Mouse (Mus musculus): Measurements from ENCODE around the gene N4bp2l2.
"Not testable (repeated sequence)": the region's sequence is repeated elsewhere in the genome, so short reads cannot be mapped to it uniquely, and the experiment has no call there.

N4bp2l2 gene

DNA sequence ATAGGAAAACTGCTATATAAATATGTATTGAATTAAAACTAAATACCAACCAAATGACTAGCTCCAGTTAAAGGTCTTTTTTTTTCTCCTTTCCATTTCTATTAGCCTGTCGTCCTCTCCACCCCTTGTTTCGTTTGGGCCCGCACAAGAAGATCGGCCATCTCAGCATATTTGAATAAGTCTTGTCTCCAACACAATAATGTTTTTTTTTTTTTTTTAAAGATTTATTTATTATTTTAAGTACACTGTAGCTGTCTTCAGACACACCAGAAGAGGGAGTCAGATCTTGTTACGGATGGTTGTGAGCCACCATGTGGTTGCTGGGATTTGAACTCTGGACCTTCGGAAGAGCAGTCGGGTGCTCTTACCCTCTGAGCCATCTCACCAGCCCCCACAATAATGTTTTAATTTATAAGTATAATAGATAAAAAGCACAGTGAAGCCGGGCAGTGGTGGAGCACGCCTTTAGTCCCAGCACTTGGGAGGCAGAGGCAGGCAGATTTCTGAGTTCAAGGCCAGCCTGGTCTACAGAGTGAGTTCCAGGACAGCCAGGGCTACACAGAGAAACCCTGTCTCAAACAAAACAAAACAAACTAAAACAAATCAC, at the start of gene N4bp2l2:
Gene N4bp2l2 (minus strand): TSS at position 51 of the 607 bp plus-strand sequence.
- not testable (repeated sequence) for DNase-seq

DNA sequence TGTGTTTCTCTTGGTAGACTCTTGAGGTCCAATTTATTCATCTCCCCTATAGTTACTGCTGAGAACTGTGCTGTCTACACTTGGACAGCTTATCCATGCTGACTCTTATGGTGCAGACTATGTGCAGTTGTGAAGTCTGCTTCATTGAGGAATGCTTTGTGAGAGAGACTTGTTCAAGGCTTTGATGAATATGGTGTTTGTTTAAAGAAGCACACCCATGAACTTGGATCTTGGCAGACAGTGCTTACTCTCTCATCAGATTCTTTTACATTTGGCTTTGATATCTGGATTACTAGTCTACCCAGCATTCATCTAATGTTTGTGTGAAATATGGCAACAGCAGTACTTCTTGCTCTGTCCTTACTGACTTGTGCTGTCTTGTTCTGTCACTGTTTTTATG, 47.4 kb upstream of the N4bp2l2 start:
- no peak for DNase-seq

- DNase-seq, result no peak
Observed at GRCm38 (mm10) chr5:150711503-150711902, 45.5 kb upstream of the N4bp2l2 start.

- DNase-seq, result not testable (repeated sequence)
Observed at GRCm38 (mm10) chr5:150707181-150707580, 41.2 kb upstream of the N4bp2l2 start.

DNA sequence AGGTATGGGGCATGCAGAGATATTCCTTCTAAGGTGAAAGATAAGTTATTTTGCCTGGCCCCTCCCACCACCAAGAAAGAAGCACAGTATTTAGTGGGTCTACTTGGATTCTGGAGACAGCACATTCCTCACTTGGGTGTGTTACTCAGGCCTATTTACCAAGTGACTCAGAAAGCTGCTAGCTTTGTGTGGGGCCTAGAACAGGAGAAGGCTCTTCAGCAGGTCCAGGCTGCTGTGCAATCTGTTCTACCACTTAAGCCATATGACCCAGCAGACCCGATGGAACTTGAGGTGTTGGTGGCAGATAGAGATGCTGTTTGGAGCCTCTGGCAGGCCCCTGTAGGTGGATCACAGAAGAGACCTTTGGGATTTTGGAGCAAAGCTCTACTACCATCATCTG, 40.7 kb upstream of the N4bp2l2 start:
- not testable (repeated sequence) for DNase-seq

DNA sequence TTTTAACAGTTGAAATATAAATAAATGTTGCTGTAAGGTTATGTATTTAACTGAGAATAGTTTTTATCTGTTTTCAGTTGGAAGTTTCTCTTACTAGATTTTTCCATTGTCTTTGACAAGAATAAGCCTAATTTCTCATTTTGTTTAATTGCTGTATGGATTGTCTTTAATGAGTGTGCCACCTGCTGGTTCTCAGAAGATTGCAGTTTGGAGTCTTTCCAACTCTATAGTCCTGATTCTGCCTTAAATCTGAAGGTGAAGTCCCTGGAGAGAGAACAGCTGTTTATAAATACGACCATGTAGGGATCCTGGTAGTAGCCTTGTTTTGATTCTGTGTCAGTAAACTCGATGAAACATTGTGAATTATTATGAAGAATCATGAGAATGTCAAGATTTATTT, 36.7 kb upstream of the N4bp2l2 start:
- DNase-seq, result peak; percentile 43

- no peak for DNase-seq
Observed at GRCm38 (mm10) chr5:150693277-150693676, 27.3 kb upstream of the N4bp2l2 start.

DNA sequence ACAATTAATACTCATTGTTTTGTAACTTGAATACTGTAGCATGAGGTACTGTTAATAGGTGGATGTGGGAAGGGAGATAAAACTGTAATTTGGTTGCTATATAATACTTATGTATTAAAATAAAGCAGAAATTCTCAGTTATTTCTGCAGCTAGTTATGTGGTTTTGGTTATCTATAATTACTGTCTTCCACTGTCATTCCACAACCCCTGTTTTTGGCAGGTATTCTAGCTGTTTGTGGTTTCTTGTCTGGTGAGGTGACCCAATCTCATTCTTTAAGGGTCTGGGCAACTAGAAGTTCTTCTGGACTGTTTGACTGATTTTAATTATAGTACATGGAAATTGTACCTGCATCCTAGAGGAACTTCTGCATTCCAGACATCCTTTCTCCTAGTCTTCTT, 24.7 kb upstream of the N4bp2l2 start:
- DNase-seq, result no peak

- not testable (repeated sequence) for DNase-seq
Observed at GRCm38 (mm10) chr5:150682862-150683261, 16.9 kb upstream of the N4bp2l2 start.

DNA sequence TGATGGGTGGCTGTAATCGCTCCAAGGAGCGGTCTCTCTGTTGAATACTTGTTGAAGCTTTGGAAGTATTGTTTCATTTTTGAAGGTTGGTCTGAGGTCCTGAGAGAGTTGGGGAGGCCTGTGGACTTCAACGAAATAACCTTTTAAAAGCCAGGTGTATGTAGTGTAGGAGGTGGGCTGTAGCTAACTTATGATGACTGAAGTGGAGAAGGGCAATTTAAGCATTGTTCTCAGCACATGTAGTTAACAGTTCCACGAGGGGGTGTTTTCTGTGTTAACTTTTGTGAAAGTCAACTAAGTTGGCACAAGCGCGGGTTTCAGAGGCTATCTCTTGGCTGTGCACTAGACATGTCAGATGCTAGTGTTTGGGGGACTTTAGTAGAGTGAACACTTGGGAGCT, 8.9 kb upstream of the N4bp2l2 start:
- no peak for DNase-seq

- no peak for DNase-seq
Observed at GRCm38 (mm10) chr5:150673880-150674621, 8.1 kb upstream of the N4bp2l2 start.

DNA sequence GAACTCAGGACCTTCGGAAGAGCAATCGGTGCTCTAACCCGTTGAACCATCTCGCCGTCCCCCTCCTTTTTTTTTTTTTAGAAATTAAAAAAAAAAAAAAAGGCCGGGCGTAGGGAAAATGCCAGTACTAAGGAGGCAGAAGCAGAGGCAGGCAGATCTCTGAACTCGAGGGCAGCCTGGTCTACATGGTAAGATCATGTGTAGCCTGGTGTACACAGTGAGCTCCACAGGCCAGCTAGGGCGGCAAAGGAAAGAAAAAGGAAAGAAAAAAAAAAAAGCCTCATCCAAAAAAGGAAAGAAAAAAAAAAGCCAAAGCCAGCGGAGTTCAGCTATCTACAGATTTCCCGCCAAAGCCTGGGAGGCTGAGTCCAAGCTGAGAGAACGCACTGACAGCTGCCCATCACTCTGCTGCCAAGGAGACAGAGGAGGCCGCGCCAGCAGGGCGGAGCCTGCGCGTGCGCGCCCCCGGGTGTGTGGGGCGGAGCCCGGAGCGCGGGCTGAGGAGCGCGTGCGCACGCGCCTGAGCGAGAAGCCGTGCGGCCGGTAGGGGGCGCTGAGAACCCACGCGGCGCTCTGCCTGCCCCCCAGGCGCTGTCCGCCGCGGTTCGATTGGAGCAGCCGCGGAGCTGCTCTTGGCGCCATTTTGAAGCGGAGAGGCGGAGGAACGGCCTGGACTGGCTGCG, 7.3 kb upstream of the N4bp2l2 start, which contains the start of gene Pds5b:
Gene Pds5b (plus strand): TSS at position 587 of the 683 bp plus-strand sequence.
- DNase-seq, result peak; percentile 95

GRCm38 (mm10) chr5:150672343-150672742, 6.4 kb upstream of the N4bp2l2 start:
- DNase-seq, result no peak

GRCm38 (mm10) chr5:150668731-150669130, 2.7 kb upstream of the N4bp2l2 start:
- no peak for DNase-seq

DNA sequence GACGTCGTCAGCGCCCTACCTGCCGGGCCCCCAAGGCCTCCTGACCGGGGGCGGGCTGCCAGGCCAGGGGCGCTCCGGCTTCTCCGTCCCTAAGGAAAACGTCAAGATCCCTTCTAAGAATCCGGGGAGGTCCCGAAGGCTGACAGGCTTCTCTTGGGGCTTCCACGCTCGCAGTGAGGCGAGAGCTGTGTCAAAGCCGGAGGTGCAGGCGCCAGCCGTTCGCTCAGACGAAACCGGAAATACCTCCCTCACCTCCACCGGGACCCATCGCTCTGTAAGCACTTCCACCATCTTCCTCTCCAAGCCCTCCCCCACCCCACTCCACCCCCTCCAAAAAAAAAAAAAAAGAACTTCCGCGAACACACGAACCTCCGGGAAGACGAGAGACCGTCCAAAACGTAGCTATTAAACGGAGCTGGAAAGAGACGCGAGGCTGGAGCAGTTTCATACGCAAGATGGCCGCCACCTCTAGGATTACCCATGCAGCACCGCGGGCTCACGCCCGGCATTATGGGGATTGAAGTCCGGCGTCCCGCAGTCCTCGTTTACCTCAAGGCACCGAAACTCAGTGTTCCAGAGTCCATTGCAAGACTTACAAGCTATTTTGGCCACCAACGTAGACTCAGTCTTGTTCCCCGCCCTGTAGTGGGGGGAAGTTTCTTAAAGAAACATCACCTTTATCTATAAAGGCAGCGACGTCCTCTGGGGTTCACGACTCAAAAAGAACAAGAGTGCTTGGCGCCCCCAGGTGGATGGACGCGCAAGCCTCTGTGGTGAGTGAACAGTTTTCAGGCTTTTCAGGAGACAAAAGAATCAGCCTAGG, 640 bp downstream of the N4bp2l2 start:
- DNase-seq, result peak; percentile 92

DNA sequence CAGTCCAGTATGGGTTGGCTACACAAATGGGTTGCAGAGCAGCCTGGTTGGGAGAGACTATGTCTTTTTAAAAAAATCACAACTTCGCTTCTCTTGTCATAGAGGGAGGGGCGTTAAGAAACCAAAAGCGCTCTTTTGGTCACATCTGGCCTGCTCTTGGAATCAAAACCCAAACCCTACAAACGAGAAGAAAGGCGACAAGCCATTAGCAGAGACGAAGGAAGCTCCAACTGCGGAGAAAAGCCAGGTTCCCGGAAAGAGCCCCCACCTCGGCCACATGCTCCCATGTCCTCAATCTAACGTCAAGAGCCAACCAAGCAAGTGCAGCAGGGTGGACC, 1.2 kb downstream of the N4bp2l2 start:
- DNase-seq, result no peak

DNA sequence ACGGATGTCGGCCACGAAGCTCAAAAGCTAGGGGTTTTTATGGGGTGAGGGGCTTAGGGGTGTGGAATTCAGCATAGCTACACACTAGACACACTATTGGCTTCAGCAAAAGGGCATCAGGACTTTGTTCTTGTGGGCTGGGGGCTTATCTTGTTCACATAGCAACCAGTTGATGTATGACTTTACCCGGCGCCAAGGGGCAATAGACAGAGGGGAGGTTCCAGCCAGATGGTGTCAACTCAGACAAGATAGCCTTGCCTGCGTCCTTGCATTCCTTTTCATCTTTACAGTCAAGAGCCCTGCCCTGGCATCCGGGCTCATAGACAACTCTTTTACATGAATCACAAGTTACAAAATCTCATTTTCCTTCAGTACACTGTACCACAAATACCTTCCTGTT, 2.1 kb downstream of the N4bp2l2 start:
- DNase-seq, result not testable (repeated sequence)

GRCm38 (mm10) chr5:150660296-150660695, 5.7 kb downstream of the N4bp2l2 start:
- DNase-seq, result not testable (repeated sequence)

- DNase-seq, result not testable (repeated sequence)
Observed at GRCm38 (mm10) chr5:150659425-150659824, 6.6 kb downstream of the N4bp2l2 start.

- no peak for DNase-seq
Observed at GRCm38 (mm10) chr5:150654548-150654947, 11.4 kb downstream of the N4bp2l2 start.

DNA sequence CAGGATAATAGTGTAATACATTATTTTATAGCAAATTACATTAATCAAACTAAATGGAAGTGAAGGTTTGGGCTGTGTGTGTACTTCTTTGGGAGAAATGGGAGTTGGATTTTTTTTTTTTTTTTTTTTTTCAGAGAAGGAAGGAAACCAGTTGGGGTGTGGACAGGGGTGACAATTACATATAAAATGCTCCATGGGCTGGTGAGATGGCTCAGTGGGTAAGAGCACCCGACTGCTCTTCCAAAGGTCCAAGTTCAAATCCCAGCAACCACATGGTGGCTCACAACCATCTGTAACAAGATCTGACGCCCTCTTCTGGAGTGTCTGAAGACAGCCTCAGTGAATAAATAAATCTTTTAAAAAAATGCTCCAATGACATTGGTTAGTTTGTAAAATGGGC, 13.4 kb downstream of the N4bp2l2 start:
- DNase-seq, result no peak

DNA sequence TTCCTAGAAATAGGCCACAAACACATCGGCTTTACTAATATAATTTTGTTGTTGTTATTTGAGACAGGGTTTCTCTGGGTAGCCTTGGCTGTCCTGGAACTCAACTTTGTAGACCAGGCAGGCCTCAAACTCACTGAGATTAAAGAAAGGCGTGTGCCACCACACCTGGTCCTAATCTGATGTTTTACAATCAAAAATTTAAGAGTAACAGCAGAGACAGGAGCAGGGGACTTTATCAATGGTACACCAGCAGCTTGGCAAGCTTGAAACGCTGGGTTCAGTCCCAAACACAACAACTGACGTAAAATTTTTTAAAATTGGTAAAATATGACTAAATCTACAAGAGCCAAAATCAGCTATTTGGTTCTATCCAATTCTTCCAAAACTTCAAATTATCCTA, 21.1 kb downstream of the N4bp2l2 start:
- no peak for DNase-seq

DNA sequence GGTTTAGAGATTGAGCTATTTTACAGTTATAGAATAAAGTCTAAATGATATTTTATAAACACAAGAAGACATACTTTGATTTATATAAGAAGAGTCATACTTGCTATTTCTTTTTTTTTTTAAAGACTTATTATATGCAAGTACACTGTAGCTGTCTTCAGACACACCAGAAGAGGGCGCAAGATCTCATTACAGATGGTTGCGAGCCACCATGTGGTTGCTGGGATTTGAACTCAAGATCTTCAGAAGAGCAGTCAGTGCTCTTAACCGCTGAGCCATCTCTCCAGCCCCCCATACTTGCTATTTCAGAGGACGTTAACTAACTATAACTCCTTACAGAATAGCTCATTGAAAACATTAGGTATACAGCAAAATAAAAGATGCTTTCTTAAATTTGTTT, 22.6 kb downstream of the N4bp2l2 start:
- DNase-seq, result not testable (repeated sequence)
